In the genomic region with DNA sequence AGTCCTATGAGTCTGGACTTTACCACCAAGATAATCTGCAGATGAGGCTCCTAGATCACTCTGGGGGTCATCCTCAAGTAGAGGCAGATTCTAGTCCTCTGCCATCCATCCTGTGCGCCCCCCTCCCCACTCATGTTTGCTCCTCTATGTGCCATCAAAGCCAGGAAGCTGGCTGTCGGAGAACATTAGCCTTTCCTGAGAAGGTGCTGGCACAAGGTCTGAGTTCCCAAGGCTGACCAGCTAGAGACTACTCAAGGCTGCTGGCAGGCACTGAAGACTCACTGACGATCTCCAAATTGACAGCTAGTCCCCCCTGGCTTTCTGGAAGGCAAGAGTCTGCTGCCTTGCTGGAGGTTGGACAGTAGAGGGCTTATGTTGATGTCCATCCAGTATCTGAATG, we compare ENCODE assay signal across 20 mouse cellular contexts. TPM values are rescaled to one million over a fixed set of nuclear protein-coding genes. Genes with fewer than 3 reads are reported as not detected.
A peak's percentile ranks its signal among the peaks of the same experiment; 100 is the strongest.
DNase-seq lines count a peak whose midpoint lies in the region; ATAC-seq and TF ChIP-seq lines count a peak whose summit lies in the region.
"Had no signal": no experiment of that assay in that cellular context is flagged by ENCODE, and none has a peak within 500 bp of the region (broad histone marks: within the 10 kb centered on the region; RNA-seq: fewer than 3 reads in every experiment).

No protein-coding gene starts in this region.

- TF ChIP-seq EP300 in heart, postnatal 0 days (IDR thresholded peaks at IDR 0.05; ENCODE audit: low read depth), result no peak

- H3K27me3 ChIP-seq in heart, embryonic 10.5 days (ENCODE audit: insufficient read depth, poor library complexity, severe bottlenecking), result no peaks in the 10 kb centered on the region
- no peaks in the 10 kb centered on the region for H3K27me3 ChIP-seq in heart, postnatal 0 days (ENCODE audit: control insufficient read depth, insufficient read depth, low read length)
- peaks cover 5% of the 10 kb centered on the region for H3K27me3 ChIP-seq in megakaryocyte, embryonic 14.5 days (replicated peaks)
- H3K27me3 ChIP-seq: embryonic facial prominence, embryonic 12.5 days; midbrain, embryonic 15.5 days; neural tube, embryonic 15.5 days had no signal

- H3K9me3 ChIP-seq in heart, embryonic 10.5 days, result no peaks in the 10 kb centered on the region
- H3K9me3 ChIP-seq in heart, postnatal 0 days (replicated peaks; ENCODE audit: control insufficient read depth, low read length), result no peaks in the 10 kb centered on the region
- H3K9me3 ChIP-seq in megakaryocyte, embryonic 14.5 days, result no peaks in the 10 kb centered on the region
- H3K9me3 ChIP-seq: embryonic facial prominence, embryonic 12.5 days; midbrain, embryonic 15.5 days; neural tube, embryonic 15.5 days had no signal

- WGBS in heart, embryonic 10.5 days, result 73% methylated on average over 3 of the region's 3 CpGs
- WGBS in heart, postnatal 0 days, result 80% methylated on average over 3 of the region's 3 CpGs

- H3K36me3 ChIP-seq in heart, embryonic 10.5 days, result no peaks in the 10 kb centered on the region
- H3K36me3 ChIP-seq in heart, postnatal 0 days (replicated peaks; ENCODE audit: control insufficient read depth, insufficient read depth, low read length), result no peaks in the 10 kb centered on the region
- no peaks in the 10 kb centered on the region for H3K36me3 ChIP-seq in megakaryocyte, embryonic 14.5 days (replicated peaks; ENCODE audit: low read length)
- H3K36me3 ChIP-seq: embryonic facial prominence, embryonic 12.5 days; midbrain, embryonic 15.5 days; neural tube, embryonic 15.5 days had no signal

- DNase-seq in heart, embryonic 10.5 days (ENCODE audit: low spot score), result no peak
- no peak for DNase-seq in heart, postnatal 36 days
- DNase-seq in heart, postnatal 0 days (ENCODE audit: low spot score), result no peak
- DNase-seq in heart, adult 18-20 months, result no peak
- DNase-seq in yolk sac, embryonic 10.5 days (ENCODE audit: low spot score), result no peak
- DNase-seq: B cell, adult 2 months; cerebellum, adult 9-10 months; gastrocnemius, postnatal 10 days; kidney, adult 2 months; kidney, postnatal 14 days; right cerebral cortex, postnatal 25 days; thymus, postnatal 4 days had no signal

- intact Hi-C loops in heart, postnatal 36 days (cut with DNase I), result no loop called here

- H3K4me3 ChIP-seq in heart, embryonic 10.5 days, result no peak overlapping the region
- no peak overlapping the region for H3K4me3 ChIP-seq in heart, postnatal 0 days (ENCODE audit: low read depth, low read length)
- peak overlapping the region; percentile 87 for H3K4me3 ChIP-seq in megakaryocyte, embryonic 14.5 days (replicated peaks)
- H3K4me3 ChIP-seq: embryonic facial prominence, embryonic 12.5 days; midbrain, embryonic 15.5 days; neural tube, embryonic 15.5 days had no signal

- no peak for ATAC-seq in heart, postnatal 0 days (ENCODE audit: insufficient read depth, low read depth)
- ATAC-seq in megakaryocyte, adult 5-6 weeks (ENCODE audit: poor library complexity, severe bottlenecking), result no peak
- ATAC-seq: forebrain, embryonic 14.5 days; inflammation-experienced regulatory T-cells, adult 6 months; midbrain, embryonic 15.5 days had no signal

- no peak overlapping the region for H3K9ac ChIP-seq in heart, postnatal 0 days (replicated peaks; ENCODE audit: low read depth, low read length)
- H3K9ac ChIP-seq: embryonic facial prominence, embryonic 12.5 days; lung, embryonic 14.5 days; midbrain, embryonic 15.5 days; neural tube, embryonic 15.5 days had no signal

- H3K4me2 ChIP-seq in heart, postnatal 0 days (ENCODE audit: low read depth, low read length), result no peak overlapping the region
- H3K4me2 ChIP-seq: embryonic facial prominence, embryonic 12.5 days; lung, embryonic 14.5 days; midbrain, embryonic 15.5 days; neural tube, embryonic 15.5 days had no signal

- H3K4me1 ChIP-seq in heart, embryonic 10.5 days, result peaks cover 82% of the 10 kb centered on the region
- H3K4me1 ChIP-seq in heart, postnatal 0 days (ENCODE audit: control insufficient read depth, insufficient read depth), result peaks cover 55% of the 10 kb centered on the region
- H3K4me1 ChIP-seq in megakaryocyte, embryonic 14.5 days, result peaks cover 88% of the 10 kb centered on the region
- H3K4me1 ChIP-seq: midbrain, embryonic 15.5 days; neural tube, embryonic 15.5 days had no signal

- H3K27ac ChIP-seq in heart, embryonic 10.5 days, result peak overlapping the region; percentile 86
- peak overlapping the region; percentile 77 for H3K27ac ChIP-seq in heart, postnatal 0 days (ENCODE audit: low read depth)
- H3K27ac ChIP-seq: embryonic facial prominence, embryonic 12.5 days; midbrain, embryonic 15.5 days; neural tube, embryonic 15.5 days had no signal

- no peak for TF ChIP-seq CTCF in heart, postnatal 0 days (IDR thresholded peaks at IDR 0.05; ENCODE audit: low read depth)

RNA-seq across cellular contexts. Expression of gene Gadd45g, which starts 35.7 kb away (rescaled TPM):
- polyA plus RNA-seq in heart, embryonic 10.5 days (2016; fragmentation: Nextera tagmentation; extraction: Ambion mirVana), result 53.3 and 61.0 TPM in 2 replicates
- total RNA-seq in heart, postnatal 36 days (2021), result 10 to 100 TPM in 1 of 2 experiments, 1 to 10 TPM in 1; 9.5 to 10.7 TPM
- total RNA-seq in heart, postnatal 0 days (2014; rRNA removed; ENCODE audit: low replicate concordance), result 18.7 and 30.4 TPM in 2 replicates
- polyA plus RNA-seq in heart, postnatal 0 days (2015; fragmentation: Nextera tagmentation; extraction: Ambion mirVana), result 33.2 and 46.6 TPM in 2 replicates
- total RNA-seq in heart, adult 18-20 months (2021), result 10 to 100 TPM; 11.7 to 13.8 TPM
- polyA plus RNA-seq in megakaryocyte, embryonic 14.5 days (2012; ENCODE audit: insufficient read depth, low replicate concordance), result 115 and 668 TPM in 2 replicates
- 2.6 and 4.4 TPM in 2 replicates for total RNA-seq in megakaryocyte, adult 5-6 weeks (2015)
- total RNA-seq in megakaryocyte, adult 5-6 weeks (2017), result 8.7 and 11.2 TPM in 2 replicates
